In the genomic region with DNA sequence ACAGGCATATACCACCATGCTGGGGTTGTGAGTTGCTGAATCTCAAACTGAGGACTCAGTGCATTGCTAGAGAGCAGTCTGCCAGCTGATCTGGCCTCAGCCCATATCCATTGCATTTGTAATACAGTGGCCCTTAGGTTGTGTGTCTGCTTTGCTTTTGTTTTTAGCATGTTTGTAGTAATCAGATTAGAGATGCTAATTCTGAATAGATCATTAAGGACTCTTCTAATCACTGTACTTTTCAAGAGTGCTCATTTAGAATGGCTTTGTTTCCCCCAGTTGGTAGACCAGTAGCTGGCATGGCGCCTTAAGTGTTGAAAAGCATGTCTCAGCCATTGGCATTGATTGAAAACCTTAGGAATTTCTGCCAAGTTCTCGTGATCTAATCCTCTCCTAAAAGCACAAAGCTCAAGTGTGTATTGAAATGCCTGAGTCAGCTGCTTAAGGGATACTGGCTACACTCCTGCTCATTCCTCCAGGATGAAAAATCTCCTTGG, we compare ENCODE assay signal across 8 mouse cellular contexts. TPM values are rescaled to one million over a fixed set of nuclear protein-coding genes. Genes with fewer than 3 reads are reported as not detected.
A peak's percentile ranks its signal among the peaks of the same experiment; 100 is the strongest.
DNase-seq lines count a peak whose midpoint lies in the region; ATAC-seq lines count a peak whose summit lies in the region.

No protein-coding gene starts in this region.

- no peak overlapping the region for H3K27ac ChIP-seq in embryonic facial prominence, embryonic 11.5 days (replicated peaks; ENCODE audit: low read depth, low read length)
- no peak overlapping the region for H3K27ac ChIP-seq in embryonic facial prominence, embryonic 10.5 days (replicated peaks)
- H3K27ac ChIP-seq in neural tube, embryonic 13.5 days (replicated peaks), result 0 out of 2 replicates have a peak overlapping the region, but pooled peaks have one; percentile 14

- no peaks in the 10 kb centered on the region for H3K27me3 ChIP-seq in embryonic facial prominence, embryonic 11.5 days (ENCODE audit: control insufficient read depth, insufficient read depth, low read length)
- no peaks in the 10 kb centered on the region for H3K27me3 ChIP-seq in embryonic facial prominence, embryonic 10.5 days (replicated peaks; ENCODE audit: low read depth, poor library complexity, severe bottlenecking)
- H3K27me3 ChIP-seq in neural tube, embryonic 13.5 days, result peaks cover 43% of the 10 kb centered on the region

- no peak overlapping the region for H3K4me3 ChIP-seq in embryonic facial prominence, embryonic 11.5 days (ENCODE audit: low read depth, low read length)
- H3K4me3 ChIP-seq in embryonic facial prominence, embryonic 10.5 days, result no peak overlapping the region
- no peak overlapping the region for H3K4me3 ChIP-seq in neural tube, embryonic 13.5 days

- H3K9me3 ChIP-seq in embryonic facial prominence, embryonic 11.5 days (replicated peaks; ENCODE audit: control insufficient read depth, low read length), result no peaks in the 10 kb centered on the region
- H3K9me3 ChIP-seq in embryonic facial prominence, embryonic 10.5 days, result no peaks in the 10 kb centered on the region
- H3K9me3 ChIP-seq in neural tube, embryonic 13.5 days, result no peaks in the 10 kb centered on the region

- no peaks in the 10 kb centered on the region for H3K36me3 ChIP-seq in embryonic facial prominence, embryonic 11.5 days (replicated peaks; ENCODE audit: control insufficient read depth, insufficient read depth, low read depth, low read length)
- peaks cover 19% of the 10 kb centered on the region; the same call in 1 of the 2 replicates for H3K36me3 ChIP-seq in embryonic facial prominence, embryonic 10.5 days (replicated peaks)
- H3K36me3 ChIP-seq in neural tube, embryonic 13.5 days, result 0 out of 2 replicates have a peak, but pooled peaks cover 2% of the 10 kb centered on the region

- ATAC-seq in embryonic facial prominence, embryonic 11.5 days (replicated peaks; ENCODE audit: insufficient number of reproducible peaks, low FRiP score, low TSS enrichment, low read depth), result no peak
- peak; percentile 87 for ATAC-seq in neural tube, embryonic 13.5 days (ENCODE audit: low read depth)
- ATAC-seq in activated CD4-positive, CD25-positive, alpha-beta regulatory T cell, adult 4 months, result no peak

- H3K4me1 ChIP-seq in embryonic facial prominence, embryonic 11.5 days (ENCODE audit: control insufficient read depth, insufficient read depth, low read length), result no peaks in the 10 kb centered on the region
- peaks cover 2% of the 10 kb centered on the region; the same call in 1 of the 2 replicates for H3K4me1 ChIP-seq in embryonic facial prominence, embryonic 10.5 days
- H3K4me1 ChIP-seq in neural tube, embryonic 13.5 days (replicated peaks), result peaks cover 9% of the 10 kb centered on the region

- WGBS in embryonic facial prominence, embryonic 11.5 days, result 60% methylated on average over 2 of the region's 2 CpGs
- 64% methylated on average over 2 of the region's 2 CpGs for WGBS in embryonic facial prominence, embryonic 10.5 days
- WGBS in neural tube, embryonic 13.5 days, result 34% methylated on average over 2 of the region's 2 CpGs

- no peak overlapping the region for H3K4me2 ChIP-seq in embryonic facial prominence, embryonic 11.5 days (ENCODE audit: low read depth, low read length)
- H3K4me2 ChIP-seq in neural tube, embryonic 13.5 days, result no peak overlapping the region

- peak; percentile 18 for DNase-seq in embryonic facial prominence, embryonic 11.5 days (ENCODE audit: low spot score)
- no peak for DNase-seq in embryonic facial prominence, embryonic 10.5 days (ENCODE audit: low spot score)
- no peak for DNase-seq in neural tube, embryonic 10.5 days (ENCODE audit: extremely low spot score, low spot score)
- DNase-seq in kidney, postnatal 25 days, result peak; percentile 43 to 63
- DNase-seq in retina, postnatal 7 days (ENCODE audit: low read depth, low spot score), result peak; percentile 20
- no peak for DNase-seq in embryo, embryonic 9.5 days (ENCODE audit: extremely low spot score)

- no peak overlapping the region for H3K9ac ChIP-seq in embryonic facial prominence, embryonic 11.5 days (replicated peaks; ENCODE audit: low read length)
- no peak overlapping the region for H3K9ac ChIP-seq in neural tube, embryonic 13.5 days

RNA-seq across cellular contexts. Expression of a gene that starts 43.3 kb away (rescaled TPM):
- 7.4 TPM in 2 replicates for polyA plus RNA-seq in embryonic facial prominence, embryonic 11.5 days (2014; fragmentation: Nextera tagmentation; extraction: Ambion mirVana)
- polyA plus RNA-seq in embryonic facial prominence, embryonic 10.5 days (2016; fragmentation: Nextera tagmentation; extraction: Ambion mirVana), result 11.6 and 12.3 TPM in 2 replicates
- 7.1 and 8.0 TPM in 2 replicates for polyA plus RNA-seq in neural tube, embryonic 13.5 days (2015; fragmentation: Nextera tagmentation; extraction: Ambion mirVana)
- 1 to 10 TPM; 3.1 to 6.1 TPM for polyA plus RNA-seq in activated CD4-positive, CD25-positive, alpha-beta regulatory T cell, adult 4 months (2017; shearing (Covaris generic))

RNA-seq across cellular contexts. Expression of a gene that starts 52.2 kb away (rescaled TPM):
- polyA plus RNA-seq in embryonic facial prominence, embryonic 11.5 days (2014; fragmentation: Nextera tagmentation; extraction: Ambion mirVana), result 88.3 and 93.7 TPM in 2 replicates
- polyA plus RNA-seq in embryonic facial prominence, embryonic 10.5 days (2016; fragmentation: Nextera tagmentation; extraction: Ambion mirVana), result 65.7 and 66.0 TPM in 2 replicates
- polyA plus RNA-seq in neural tube, embryonic 13.5 days (2015; fragmentation: Nextera tagmentation; extraction: Ambion mirVana), result 131 and 139 TPM in 2 replicates
- polyA plus RNA-seq in activated CD4-positive, CD25-positive, alpha-beta regulatory T cell, adult 4 months (2017; shearing (Covaris generic)), result 10 to 100 TPM; 32.8 to 33.1 TPM

Comparison
In these comparisons a context has a peak if more than half of its experiments do, and no peak if none do; other contexts are left out.
1. DNase-seq: peak in embryonic facial prominence, embryonic 11.5 days (single experiment), kidney, postnatal 25 days (2 of 2) and retina, postnatal 7 days (single experiment); none in embryonic facial prominence, embryonic 10.5 days (single experiment), neural tube, embryonic 10.5 days (single experiment) and embryo, embryonic 9.5 days (single experiment).